Mouse (Mus musculus): ENCODE measurements around the gene Naga. TPM values are rescaled to one million over a fixed set of nuclear protein-coding genes. Genes with fewer than 3 reads are reported as not detected.
A peak's percentile ranks its signal among the peaks of the same experiment; 100 is the strongest.

The Naga gene
- polyA plus RNA-seq (2012; rRNA removed) = 118 and 150 TPM in 2 replicates

- under 1% methylated on average over 41 of the region's 41 CpGs for WGBS
- peaks cover 26% of the 10 kb centered on the region for H3K4me1 ChIP-seq (replicated peaks; ENCODE audit: control insufficient read depth, insufficient read depth, low read length)
- peak; percentile 97 for DNase-seq
Measured at GRCm38 (mm10) chr15:82338593-82339112, at the start of gene Naga, which contains the start of the genes Pheta2 and Smdt1. Naga (minus strand) TSS chr15:82338925. Pheta2 (plus strand) TSS chr15:82338942. Smdt1 (plus strand) TSS chr15:82338959.

GRCm38 (mm10) chr15:82385729-82386128 is 47.0 kb upstream of the Naga start:
- Histone ChIP-seq H3K27ac (ENCODE audit: control insufficient read depth, insufficient read depth, low read length) (no peak overlapping the region), H3K4me1 (replicated peaks; ENCODE audit: control insufficient read depth, insufficient read depth, low read length) (no peaks in the 10 kb centered on the region), H3K27me3 (ENCODE audit: control insufficient read depth, insufficient read depth, low read length) (no peaks in the 10 kb centered on the region), H3K36me3 (ENCODE audit: control insufficient read depth, insufficient read depth, low read length) (no peaks in the 10 kb centered on the region), H3K4me3 (ENCODE audit: control insufficient read depth, insufficient read depth, low read length) (no peak overlapping the region)
- no peak for DNase-seq
- WGBS = 96% methylated on average over 2 of the region's 2 CpGs
- no peak for TF ChIP-seq POLR2A (IDR thresholded peaks at IDR 0.05; ENCODE audit: control insufficient read depth, extremely low read depth, insufficient read depth, low read length, poor library complexity)
- no peak for TF ChIP-seq CTCF (IDR thresholded peaks at IDR 0.05; ENCODE audit: borderline replicate concordance, control insufficient read depth, extremely low read depth, insufficient read depth, low read length, poor library complexity)

More at GRCm38 (mm10) chr15:82338593-82339112, at the start of gene Naga, which contains the start of the genes Pheta2 and Smdt1:
- Histone ChIP-seq H3K27me3 (ENCODE audit: control insufficient read depth, insufficient read depth, low read length) (no peaks in the 10 kb centered on the region), H3K4me3 (ENCODE audit: control insufficient read depth, insufficient read depth, low read length) (peak within 1 kb of the TSS; percentile 60), H3K36me3 (ENCODE audit: control insufficient read depth, insufficient read depth, low read length) (no peaks in the 10 kb centered on the region; the same call in 1 of the 2 replicates), H3K27ac (ENCODE audit: control insufficient read depth, insufficient read depth, low read length) (no peak within 1 kb of the TSS)
- TF ChIP-seq POLR2A (IDR thresholded peaks at IDR 0.05; ENCODE audit: control insufficient read depth, extremely low read depth, insufficient read depth, low read length, poor library complexity) (peak; percentile 67; the same call in 1 of the 2 replicates), CTCF (IDR thresholded peaks at IDR 0.05; ENCODE audit: borderline replicate concordance, control insufficient read depth, extremely low read depth, insufficient read depth, low read length, poor library complexity) (0 out of 2 replicates have a peak, but pooled peaks have one; percentile 41)

GRCm38 (mm10) chr15:82382441-82382840 is 43.7 kb upstream of the Naga start:
- no peak for TF ChIP-seq CTCF (IDR thresholded peaks at IDR 0.05; ENCODE audit: borderline replicate concordance, control insufficient read depth, extremely low read depth, insufficient read depth, low read length, poor library complexity)
- no peak for TF ChIP-seq POLR2A (IDR thresholded peaks at IDR 0.05; ENCODE audit: control insufficient read depth, extremely low read depth, insufficient read depth, low read length, poor library complexity)
- WGBS = 95% methylated on average over 2 of the region's 2 CpGs
- Histone ChIP-seq H3K27ac (ENCODE audit: control insufficient read depth, insufficient read depth, low read length) (no peak overlapping the region), H3K4me1 (replicated peaks; ENCODE audit: control insufficient read depth, insufficient read depth, low read length) (peaks cover 6% of the 10 kb centered on the region; the same call in 1 of the 2 replicates), H3K36me3 (ENCODE audit: control insufficient read depth, insufficient read depth, low read length) (no peaks in the 10 kb centered on the region), H3K27me3 (ENCODE audit: control insufficient read depth, insufficient read depth, low read length) (no peaks in the 10 kb centered on the region), H3K4me3 (ENCODE audit: control insufficient read depth, insufficient read depth, low read length) (no peak overlapping the region)
- no peak for DNase-seq

DNA sequence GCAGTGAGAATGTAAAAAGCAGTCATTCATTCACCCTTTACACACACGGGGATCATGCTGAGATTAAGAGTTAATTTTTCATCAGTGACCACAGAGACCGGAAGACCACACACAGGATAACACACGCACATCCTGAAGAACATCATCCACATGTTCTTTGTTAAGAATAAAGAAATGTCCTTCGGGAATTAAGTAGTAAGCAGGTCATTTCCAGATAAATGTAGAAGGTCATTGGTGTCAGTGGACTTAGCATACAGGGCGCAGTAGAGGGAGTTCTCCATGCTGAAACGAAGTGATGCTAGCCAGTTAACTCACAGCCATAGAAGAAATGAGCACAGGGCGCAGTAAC is 42.0 kb upstream of the Naga start:
- H3K4me1 ChIP-seq (replicated peaks; ENCODE audit: control insufficient read depth, insufficient read depth, low read length) = peaks cover 6% of the 10 kb centered on the region; the same call in 1 of the 2 replicates
- H3K27ac ChIP-seq (ENCODE audit: control insufficient read depth, insufficient read depth, low read length) = no peak overlapping the region
- no peaks in the 10 kb centered on the region for H3K36me3 ChIP-seq (ENCODE audit: control insufficient read depth, insufficient read depth, low read length)
- H3K27me3 ChIP-seq (ENCODE audit: control insufficient read depth, insufficient read depth, low read length) = no peaks in the 10 kb centered on the region
- TF ChIP-seq POLR2A (IDR thresholded peaks at IDR 0.05; ENCODE audit: control insufficient read depth, extremely low read depth, insufficient read depth, low read length, poor library complexity) (no peak), CTCF (IDR thresholded peaks at IDR 0.05; ENCODE audit: borderline replicate concordance, control insufficient read depth, extremely low read depth, insufficient read depth, low read length, poor library complexity) (no peak)
- 0 out of 2 replicates have a peak overlapping the region, but pooled peaks have one; percentile 1 for H3K4me3 ChIP-seq (ENCODE audit: control insufficient read depth, insufficient read depth, low read length)
- no peak for DNase-seq
- WGBS = 60% methylated on average over 7 of the region's 7 CpGs

DNA sequence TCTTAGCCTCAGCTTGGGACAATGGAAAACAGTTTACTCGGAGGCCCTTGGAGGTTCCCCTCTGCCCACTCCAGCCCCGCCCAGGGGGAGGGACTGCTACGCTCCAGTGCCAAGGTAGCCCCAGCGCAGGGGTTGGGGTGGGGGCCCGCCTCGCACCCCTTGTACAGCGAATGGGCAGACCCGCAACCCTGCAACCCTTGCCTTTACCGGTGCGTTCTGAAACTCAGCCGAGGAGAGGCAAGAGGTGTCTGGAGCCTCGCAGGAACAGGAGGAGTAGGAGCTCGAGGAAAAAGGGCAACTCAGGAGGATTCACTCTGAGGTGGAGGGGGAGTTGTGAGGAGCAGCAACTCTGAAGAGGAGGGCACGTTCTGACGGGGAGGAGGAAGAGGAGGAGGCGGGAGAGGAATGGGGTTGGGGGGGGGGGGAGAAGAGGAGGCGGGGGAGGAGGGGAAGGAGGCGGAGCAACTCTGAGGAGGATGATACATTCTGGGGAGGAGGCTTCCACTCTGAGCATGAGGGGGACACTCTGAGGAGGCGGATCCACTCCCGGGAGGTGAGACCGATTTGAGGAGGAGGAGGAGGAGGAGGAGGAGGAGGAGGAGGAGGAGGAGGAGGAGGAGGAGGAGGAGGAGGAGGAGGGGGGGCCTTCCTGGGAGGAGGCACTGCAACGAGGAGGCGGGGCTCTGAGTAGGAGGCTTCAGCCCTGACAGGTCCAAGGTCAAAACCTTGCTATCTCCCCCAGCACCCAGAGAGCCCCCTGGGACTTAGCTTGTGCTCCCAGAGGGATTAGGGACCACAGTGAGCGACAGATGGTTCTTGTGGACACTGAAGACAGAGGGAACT is 41.4 kb upstream of the Naga start, which contains the start of gene Cyp2d22:
Gene Cyp2d22 (minus strand): TSS at position 390 of the 843 bp plus-strand sequence.
- WGBS = 10% methylated on average over 18 of the region's 24 CpGs
- no peaks in the 10 kb centered on the region for H3K36me3 ChIP-seq (ENCODE audit: control insufficient read depth, insufficient read depth, low read length)
- peak; percentile 39 for DNase-seq
- H3K27me3 ChIP-seq (ENCODE audit: control insufficient read depth, insufficient read depth, low read length) = no peaks in the 10 kb centered on the region
- peak within 1 kb of the TSS; percentile 51 for H3K4me3 ChIP-seq (ENCODE audit: control insufficient read depth, insufficient read depth, low read length)
- peak within 1 kb of the TSS; percentile 3; the same call in 1 of the 2 replicates for H3K27ac ChIP-seq (ENCODE audit: control insufficient read depth, insufficient read depth, low read length)
- peaks cover 6% of the 10 kb centered on the region; the same call in 1 of the 2 replicates for H3K4me1 ChIP-seq (replicated peaks; ENCODE audit: control insufficient read depth, insufficient read depth, low read length)
- no peak for TF ChIP-seq POLR2A (IDR thresholded peaks at IDR 0.05; ENCODE audit: control insufficient read depth, extremely low read depth, insufficient read depth, low read length, poor library complexity)
- no peak for TF ChIP-seq CTCF (IDR thresholded peaks at IDR 0.05; ENCODE audit: borderline replicate concordance, control insufficient read depth, extremely low read depth, insufficient read depth, low read length, poor library complexity)

- peak overlapping the region; percentile 51; the same call in 1 of the 2 replicates for H3K4me3 ChIP-seq (ENCODE audit: control insufficient read depth, insufficient read depth, low read length)
- no peak for TF ChIP-seq POLR2A (IDR thresholded peaks at IDR 0.05; ENCODE audit: control insufficient read depth, extremely low read depth, insufficient read depth, low read length, poor library complexity)
- no peak for TF ChIP-seq CTCF (IDR thresholded peaks at IDR 0.05; ENCODE audit: borderline replicate concordance, control insufficient read depth, extremely low read depth, insufficient read depth, low read length, poor library complexity)
- no peak for DNase-seq
- H3K27ac ChIP-seq (ENCODE audit: control insufficient read depth, insufficient read depth, low read length) = no peak overlapping the region
- 64% methylated on average over 7 of the region's 7 CpGs for WGBS
- H3K27me3 ChIP-seq (ENCODE audit: control insufficient read depth, insufficient read depth, low read length) = no peaks in the 10 kb centered on the region
- peaks cover 6% of the 10 kb centered on the region; the same call in 1 of the 2 replicates for H3K4me1 ChIP-seq (replicated peaks; ENCODE audit: control insufficient read depth, insufficient read depth, low read length)
- H3K36me3 ChIP-seq (ENCODE audit: control insufficient read depth, insufficient read depth, low read length) = no peaks in the 10 kb centered on the region
Measured at GRCm38 (mm10) chr15:82379511-82379870, 40.8 kb upstream of the Naga start.
